Comparison of ENCODE assay signal across 31 mouse cellular contexts in the genomic region with DNA sequence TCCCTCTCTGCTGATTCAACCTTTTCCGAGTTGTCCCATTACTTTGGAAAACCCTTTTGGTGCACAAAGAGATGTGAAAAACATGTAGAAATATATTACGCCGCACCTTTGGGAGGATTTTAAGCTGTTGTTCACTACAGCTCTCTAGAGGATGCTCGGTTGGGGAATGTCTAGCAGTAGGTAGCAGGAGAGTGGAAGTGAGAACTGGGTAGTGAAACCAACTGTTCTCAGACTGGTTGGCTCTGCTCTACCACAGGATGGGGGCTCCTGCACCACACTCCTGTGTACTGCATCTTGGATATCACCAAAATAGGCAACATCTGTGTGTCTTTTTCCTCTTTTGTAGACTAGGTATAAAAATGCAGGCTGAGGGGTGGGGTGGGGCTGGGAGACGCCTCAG. TPM values are rescaled to one million over a fixed set of nuclear protein-coding genes. Genes with fewer than 3 reads are reported as not detected.
DNase-seq lines count a peak whose midpoint lies in the region; ATAC-seq and TF ChIP-seq lines count a peak whose summit lies in the region.
"Had no signal": no experiment of that assay in that cellular context is flagged by ENCODE, and none has a peak within 500 bp of the region (broad histone marks: within the 10 kb centered on the region; RNA-seq: fewer than 3 reads in every experiment).

No protein-coding gene starts in this region.

- H3K4me1 ChIP-seq in forebrain, embryonic 16.5 days (replicated peaks; ENCODE audit: control insufficient read depth, insufficient read depth, low read length) = no peaks in the 10 kb centered on the region
- H3K4me1 ChIP-seq in midbrain, embryonic 16.5 days (ENCODE audit: control insufficient read depth, insufficient read depth, low read length) = no peaks in the 10 kb centered on the region
- H3K4me1 ChIP-seq: forebrain, embryonic 15.5 days; hindbrain, embryonic 15.5 days; midbrain, embryonic 12.5 days; neural tube, embryonic 15.5 days had no signal

- H3K9ac ChIP-seq in forebrain, embryonic 16.5 days (replicated peaks; ENCODE audit: low read depth, low read length) = no peak overlapping the region
- no peak overlapping the region for H3K9ac ChIP-seq in midbrain, embryonic 16.5 days (ENCODE audit: low read depth, low read length)
- H3K9ac ChIP-seq: embryonic facial prominence, embryonic 12.5 days; forebrain, embryonic 15.5 days; heart, embryonic 12.5 days; hindbrain, embryonic 15.5 days; liver, embryonic 13.5 days; midbrain, embryonic 12.5 days; neural tube, embryonic 15.5 days had no signal

- ATAC-seq in megakaryocyte, adult 5-6 weeks (ENCODE audit: poor library complexity, severe bottlenecking) = peak; percentile 84
- no peak for ATAC-seq in forebrain, embryonic 16.5 days
- ATAC-seq in midbrain, embryonic 16.5 days = no peak
- ATAC-seq: activated CD4-positive, CD25-positive, alpha-beta regulatory T cell, adult 4 months; forebrain, embryonic 15.5 days; inflammation-experienced regulatory T-cells, adult 6 months had no signal

- no peak overlapping the region for H3K4me3 ChIP-seq in gastrocnemius, adult 2 months
- H3K4me3 ChIP-seq in forebrain, embryonic 16.5 days (replicated peaks; ENCODE audit: low read length) = no peak overlapping the region
- no peak overlapping the region for H3K4me3 ChIP-seq in midbrain, embryonic 16.5 days (ENCODE audit: low read depth, low read length)
- H3K4me3 ChIP-seq: embryonic facial prominence, embryonic 12.5 days; forebrain, embryonic 15.5 days; heart, adult 2 months; heart, embryonic 12.5 days; hindbrain, embryonic 10.5 days; hindbrain, embryonic 15.5 days; layer of hippocampus, adult 2 months; liver, embryonic 13.5 days; midbrain, embryonic 12.5 days; neural tube, embryonic 15.5 days had no signal

- H3K27me3 ChIP-seq in forebrain, embryonic 16.5 days (replicated peaks; ENCODE audit: control insufficient read depth, insufficient read depth, low read length) = no peaks in the 10 kb centered on the region
- no peaks in the 10 kb centered on the region for H3K27me3 ChIP-seq in midbrain, embryonic 16.5 days (ENCODE audit: control insufficient read depth, insufficient read depth, low read depth, low read length)
- H3K27me3 ChIP-seq: embryonic facial prominence, embryonic 12.5 days; forebrain, embryonic 15.5 days; heart, embryonic 12.5 days; hindbrain, embryonic 15.5 days; liver, embryonic 13.5 days; midbrain, embryonic 12.5 days; neural tube, embryonic 15.5 days had no signal

- peak overlapping the region; percentile 51 for H3K27ac ChIP-seq in gastrocnemius, adult 2 months
- no peak overlapping the region for H3K27ac ChIP-seq in forebrain, embryonic 16.5 days (ENCODE audit: low read length)
- H3K27ac ChIP-seq in midbrain, embryonic 16.5 days (ENCODE audit: low read length) = no peak overlapping the region
- H3K27ac ChIP-seq: embryonic facial prominence, embryonic 12.5 days; forebrain, embryonic 15.5 days; hindbrain, embryonic 10.5 days; hindbrain, embryonic 15.5 days; layer of hippocampus, adult 2 months; liver, embryonic 13.5 days; macrophage; midbrain, embryonic 12.5 days; neural tube, embryonic 15.5 days had no signal

- no peak overlapping the region for H3K4me2 ChIP-seq in forebrain, embryonic 16.5 days (ENCODE audit: low read length)
- H3K4me2 ChIP-seq in midbrain, embryonic 16.5 days (ENCODE audit: low read length) = no peak overlapping the region
- H3K4me2 ChIP-seq: embryonic facial prominence, embryonic 12.5 days; forebrain, embryonic 15.5 days; heart, embryonic 12.5 days; hindbrain, embryonic 15.5 days; liver, embryonic 13.5 days; midbrain, embryonic 12.5 days; neural tube, embryonic 15.5 days had no signal

- 93% methylated on average over 5 of the region's 5 CpGs for WGBS in forebrain, embryonic 16.5 days
- 94% methylated on average over 5 of the region's 5 CpGs for WGBS in midbrain, embryonic 16.5 days

- TF ChIP-seq CTCF in gastrocnemius, adult 2 months (IDR thresholded peaks at IDR 0.05) = no peak

- no peaks in the 10 kb centered on the region for H3K9me3 ChIP-seq in forebrain, embryonic 16.5 days (ENCODE audit: control insufficient read depth, low read length)
- H3K9me3 ChIP-seq in midbrain, embryonic 16.5 days (replicated peaks; ENCODE audit: control insufficient read depth, low read length, poor library complexity, severe bottlenecking) = no peaks in the 10 kb centered on the region
- H3K9me3 ChIP-seq: embryonic facial prominence, embryonic 12.5 days; forebrain, embryonic 15.5 days; heart, embryonic 12.5 days; hindbrain, embryonic 10.5 days; hindbrain, embryonic 15.5 days; liver, embryonic 13.5 days; midbrain, embryonic 12.5 days; neural tube, embryonic 15.5 days had no signal

- DNase-seq in gastrocnemius, adult 2 months = no peak
- DNase-seq in gastrocnemius, postnatal 14 days = no peak
- peak; percentile 44 to 50 for DNase-seq in spleen, postnatal 36 days (ENCODE audit: low spot score in 2 of 2)
- DNase-seq in spleen, adult 18-20 months = no peak
- no peak for DNase-seq in adrenal gland, postnatal 36 days
- DNase-seq: adrenal gland, adult 2 months; cerebellum, adult 9-10 months; cerebellum, postnatal 36 days; embryo, embryonic 11 days; gastrocnemius, postnatal 25 days; heart, adult 2 months; kidney, adult 11 months; kidney, postnatal 25 days; left cerebral cortex, postnatal 4 days; liver, embryonic 13.5 days; lung, postnatal 10 days; right cerebral cortex, adult 18-20 months had no signal

- intact Hi-C loops in gastrocnemius, adult 2 months (cut with DNase I) = no loop called here
- intact Hi-C loops in gastrocnemius, postnatal 14 days (cut with DNase I; ENCODE audit: low total_unique reads) = no loop called here

- H3K36me3 ChIP-seq in forebrain, embryonic 16.5 days (ENCODE audit: control insufficient read depth, insufficient read depth) = no peaks in the 10 kb centered on the region
- no peaks in the 10 kb centered on the region for H3K36me3 ChIP-seq in midbrain, embryonic 16.5 days (ENCODE audit: control insufficient read depth, insufficient read depth, low read length)
- H3K36me3 ChIP-seq: embryonic facial prominence, embryonic 12.5 days; forebrain, embryonic 15.5 days; hindbrain, embryonic 10.5 days; hindbrain, embryonic 15.5 days; liver, embryonic 13.5 days; midbrain, embryonic 12.5 days; neural tube, embryonic 15.5 days had no signal

RNA-seq across cellular contexts. Expression of a gene that starts 10.0 kb away (rescaled TPM):
- 10 to 100 TPM; 14.1 to 21.3 TPM for total RNA-seq in gastrocnemius, adult 2 months (2021)
- total RNA-seq in gastrocnemius, postnatal 14 days (2021) = 10 to 100 TPM; 17.0 to 18.8 TPM
- total RNA-seq in megakaryocyte, adult 5-6 weeks (2015) = 51.2 and 55.7 TPM in 2 replicates
- 127 and 135 TPM in 2 replicates for total RNA-seq in megakaryocyte, adult 5-6 weeks (2017)
- total RNA-seq in adrenal gland, postnatal 36 days (2021) = 100 to 1,000 TPM; 124 to 167 TPM
- 15.0 and 18.2 TPM in 2 replicates for polyA plus RNA-seq in forebrain, embryonic 16.5 days (2015; fragmentation: Nextera tagmentation; extraction: Ambion mirVana)
- polyA plus RNA-seq in midbrain, embryonic 16.5 days (2015; fragmentation: Nextera tagmentation; extraction: Ambion mirVana) = 4.2 and 4.5 TPM in 2 replicates

RNA-seq across cellular contexts. Expression of a gene that starts 37.5 kb away (rescaled TPM):
- 1 to 10 TPM; 7.4 to 9.4 TPM for total RNA-seq in gastrocnemius, adult 2 months (2021)
- total RNA-seq in gastrocnemius, postnatal 14 days (2021) = 1 to 10 TPM; 9.5 TPM
- total RNA-seq in megakaryocyte, adult 5-6 weeks (2015) = 43.7 and 48.2 TPM in 2 replicates
- total RNA-seq in megakaryocyte, adult 5-6 weeks (2017) = 44.8 and 49.1 TPM in 2 replicates
- 10 to 100 TPM; 34.2 to 40.5 TPM for total RNA-seq in adrenal gland, postnatal 36 days (2021)
- polyA plus RNA-seq in forebrain, embryonic 16.5 days (2015; fragmentation: Nextera tagmentation; extraction: Ambion mirVana) = 11.7 and 12.0 TPM in 2 replicates
- 10.7 and 11.2 TPM in 2 replicates for polyA plus RNA-seq in midbrain, embryonic 16.5 days (2015; fragmentation: Nextera tagmentation; extraction: Ambion mirVana)

Comparison
In these comparisons a context has a peak if more than half of its experiments do, and no peak if none do; other contexts are left out.
1. DNase-seq: peak in spleen, postnatal 36 days (2 of 2); none in gastrocnemius, adult 2 months (single experiment), gastrocnemius, postnatal 14 days (single experiment), spleen, adult 18-20 months (0 of 2) and adrenal gland, postnatal 36 days (0 of 2).